Mouse (Mus musculus) kidney, adult 8-10 months (tissue): Measurements from ENCODE around the gene Lcn10.
A peak's percentile ranks its signal among the peaks of the same experiment; 100 is the strongest.
"Not testable (repeated sequence)": the region's sequence is repeated elsewhere in the genome, so short reads cannot be mapped to it uniquely, and the experiment has no call there.

Experiments used
- DNase-seq, 2 experiments: peaks; one replicate each; pipeline ENCODE4 v3.0.0; 2022

The Lcn10 gene

DNA sequence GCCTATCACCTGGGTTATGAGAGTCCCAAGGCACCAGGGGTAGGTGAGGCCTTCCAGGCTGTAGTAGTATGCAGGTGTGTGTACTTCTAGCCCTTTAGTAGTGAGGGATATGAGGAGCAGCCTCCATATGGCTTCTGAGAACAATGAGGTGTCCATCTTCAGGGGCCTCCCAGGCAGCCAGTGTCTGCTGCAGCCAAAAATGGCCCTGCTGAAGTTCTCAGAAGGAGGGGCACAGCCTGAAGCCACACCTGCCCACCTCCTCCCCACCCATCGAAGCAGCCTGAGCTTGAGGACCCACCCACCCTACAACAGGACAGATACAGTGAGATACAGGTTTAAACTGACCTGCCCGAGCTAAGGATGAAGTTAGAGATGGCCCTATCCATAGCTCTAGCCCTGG, at the start of gene Lcn10:
Gene Lcn10 (plus strand): TSS at position 301 of the 400 bp plus-strand sequence.
- no peak for DNase-seq

DNA sequence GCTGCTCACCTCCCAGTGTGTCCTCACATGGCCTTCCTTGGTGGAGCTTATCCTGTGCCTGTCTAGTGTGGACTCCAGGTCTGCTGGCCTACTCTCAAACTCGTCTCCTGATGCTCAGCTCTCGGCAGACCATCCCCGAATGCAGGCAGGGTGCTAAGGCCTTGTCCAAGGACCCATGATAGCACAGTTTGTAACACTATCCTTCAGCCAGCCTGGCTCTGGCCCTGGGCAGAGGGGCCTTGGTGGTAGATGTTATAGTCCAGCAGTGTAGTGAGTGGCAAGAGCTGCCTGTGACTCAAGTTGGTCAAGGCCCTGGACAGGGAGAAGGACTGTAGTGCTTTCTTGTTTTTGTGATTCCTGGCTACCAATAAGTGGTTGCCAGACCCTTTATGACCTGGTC, 48.9 kb upstream of the Lcn10 start:
- no peak for DNase-seq

DNA sequence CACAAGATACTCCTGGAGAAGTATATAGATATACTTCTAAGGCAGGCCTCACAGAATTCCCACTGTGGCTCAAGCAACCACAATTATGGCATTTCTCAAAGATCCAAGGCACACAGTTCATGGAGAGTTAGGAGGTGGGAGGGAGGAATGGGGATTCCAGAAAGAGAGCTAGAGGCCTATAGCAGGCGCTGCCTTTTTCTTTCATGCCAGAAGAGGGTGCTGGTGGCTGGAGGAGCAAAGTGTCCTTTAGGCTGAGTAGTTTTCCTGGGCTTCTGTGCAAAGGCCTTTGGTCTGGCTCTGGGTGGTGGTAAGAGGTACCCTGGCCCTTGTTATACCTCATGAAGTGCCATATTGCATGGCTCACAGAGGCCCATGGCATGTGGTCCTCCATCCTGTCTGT, 48.5 kb upstream of the Lcn10 start:
- DNase-seq = no peak

DNA sequence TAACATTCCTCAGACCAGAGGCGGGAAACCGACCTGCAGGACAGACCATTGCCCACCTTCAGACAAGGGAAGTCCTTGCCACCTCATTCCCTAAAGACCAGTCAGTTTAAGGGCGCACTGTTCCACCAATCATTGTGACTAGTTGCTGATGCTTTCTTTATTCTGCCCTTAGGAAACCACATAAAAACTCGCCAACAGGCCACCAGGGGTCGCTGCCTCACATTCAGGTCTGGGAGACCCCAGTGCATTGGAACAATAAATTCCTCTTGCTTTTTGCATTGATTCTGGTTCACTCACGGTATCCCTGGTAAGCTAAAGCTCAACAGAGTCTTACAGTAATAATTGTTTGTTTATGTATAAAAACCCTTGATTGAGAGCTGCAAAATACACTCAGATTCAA, 42.6 kb upstream of the Lcn10 start:
- no peak for DNase-seq

DNA sequence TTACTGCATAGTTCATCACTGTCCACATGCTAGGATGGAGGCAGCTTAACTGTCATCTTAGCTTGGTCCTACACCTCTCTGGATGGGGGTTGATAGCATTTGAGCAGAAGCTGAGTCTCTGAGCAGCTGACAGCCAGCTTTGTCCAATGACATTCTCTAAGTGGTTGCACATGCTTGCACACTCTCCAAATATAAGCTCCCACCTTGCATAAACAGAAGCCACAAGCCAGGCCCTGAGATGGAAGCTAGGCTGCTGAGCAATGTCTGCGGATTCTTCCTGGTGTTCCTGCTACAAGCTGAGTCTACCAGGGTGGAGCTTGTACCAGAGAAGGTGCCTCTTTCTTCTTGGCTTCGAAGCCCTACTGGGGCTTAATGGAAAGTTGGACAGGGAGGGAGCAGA, 29.6 kb upstream of the Lcn10 start, which contains the start of gene Lcn8:
Gene Lcn8 (plus strand): TSS at position 219 of the 400 bp plus-strand sequence.
- DNase-seq = no peak

DNA sequence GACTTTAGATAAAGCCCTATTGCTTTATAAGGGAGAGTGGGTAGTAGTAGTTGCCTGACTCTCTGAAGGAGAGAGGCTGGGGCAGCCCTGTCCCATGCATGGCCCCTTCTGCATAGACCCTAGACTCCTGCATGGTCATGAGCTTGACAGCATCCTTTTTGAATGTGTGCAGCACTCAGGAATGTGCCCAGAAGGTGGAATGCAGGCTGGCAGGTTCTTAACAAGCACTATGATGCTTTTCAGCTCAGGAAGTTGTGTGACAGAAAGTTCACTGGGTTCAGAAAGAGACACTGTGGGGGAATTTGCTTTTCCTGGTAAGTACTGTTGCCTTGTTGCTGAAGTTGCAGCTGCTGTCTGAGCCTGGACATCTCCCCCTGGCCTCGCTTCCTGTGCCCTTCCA, 28.0 kb upstream of the Lcn10 start:
- DNase-seq = no peak

DNA sequence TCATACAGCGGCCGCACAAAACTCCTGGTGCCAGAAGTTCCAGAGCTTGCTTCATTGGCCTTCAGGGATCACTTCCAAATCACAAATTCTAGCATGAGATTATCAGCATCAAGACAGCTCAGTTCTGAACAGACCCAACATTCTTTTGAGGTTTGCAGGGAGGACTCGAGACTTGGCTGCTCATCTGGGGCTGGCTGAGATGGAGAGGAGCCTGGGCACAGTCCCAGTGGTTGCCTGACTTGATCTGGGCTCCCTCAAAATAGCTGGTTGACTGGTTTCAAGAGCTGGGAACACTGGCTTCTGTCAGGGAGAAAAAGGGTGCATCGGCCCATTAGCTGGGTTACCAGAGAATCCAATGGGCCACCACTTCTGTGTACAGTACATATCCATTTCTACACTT, 25.8 kb upstream of the Lcn10 start:
- DNase-seq = no peak

DNA sequence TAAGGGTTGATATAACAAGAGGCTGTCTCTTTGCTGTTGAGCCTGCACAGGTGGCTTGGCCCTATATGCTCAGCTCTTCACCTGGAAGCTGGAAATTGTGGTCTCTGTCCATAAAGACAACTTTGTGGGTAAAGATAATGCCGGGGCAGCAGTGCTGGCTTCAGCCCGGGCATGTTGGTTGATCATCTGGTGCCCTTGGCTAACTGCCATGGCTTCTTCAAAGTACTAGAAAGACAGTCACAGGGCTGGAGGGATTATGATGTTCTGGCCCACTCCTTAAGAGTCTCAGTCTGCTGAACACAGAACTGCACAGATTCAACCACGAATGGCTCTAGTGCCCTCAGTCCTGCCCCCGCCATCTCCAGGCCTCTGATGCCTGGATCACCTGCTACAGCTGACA, 25.3 kb upstream of the Lcn10 start:
- peak in 1 of 2 experiments; percentile 8 for DNase-seq

DNA sequence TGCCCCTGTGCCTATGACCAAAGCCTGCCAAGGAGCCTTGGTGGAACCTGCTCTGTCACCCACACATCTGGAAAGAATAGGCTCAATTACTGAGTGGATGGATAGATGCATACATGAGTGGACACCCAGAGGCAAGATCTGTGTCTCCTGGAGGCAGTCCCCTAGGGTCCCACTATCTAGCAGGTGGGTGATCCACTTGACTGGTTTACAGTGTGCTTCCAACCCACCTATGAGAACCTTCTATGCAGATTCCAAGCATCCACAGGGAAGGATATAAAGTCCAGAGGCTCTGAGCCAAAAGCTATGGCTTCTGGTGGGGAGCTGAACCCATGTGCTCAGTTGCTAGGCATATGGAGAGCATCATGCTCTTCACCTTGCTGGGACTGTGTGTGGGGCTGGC, 24.9 kb upstream of the Lcn10 start, which contains the start of gene Lcn5:
Gene Lcn5 (plus strand): TSS at position 301 of the 400 bp plus-strand sequence.
- DNase-seq = no peak

DNA sequence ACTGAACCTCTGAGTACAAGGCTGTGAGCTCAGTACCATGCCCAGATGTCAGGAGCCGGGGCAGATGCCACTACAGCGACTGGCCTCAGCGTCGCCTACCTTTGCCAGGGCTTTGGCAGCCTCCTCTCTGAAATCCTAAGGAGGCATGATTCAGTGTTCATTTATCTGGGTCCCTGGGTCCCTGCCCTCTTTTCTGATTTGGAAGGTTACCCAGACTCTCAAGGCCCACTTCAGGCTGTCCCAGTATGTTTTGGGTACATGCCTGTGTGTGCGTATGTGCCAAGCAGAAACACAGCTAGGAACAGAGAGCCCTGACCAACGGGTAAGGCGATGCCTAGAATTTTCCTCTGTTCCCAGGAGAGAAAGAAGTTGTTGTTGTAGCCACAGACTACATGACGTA, 22.2 kb upstream of the Lcn10 start:
- no peak for DNase-seq

DNA sequence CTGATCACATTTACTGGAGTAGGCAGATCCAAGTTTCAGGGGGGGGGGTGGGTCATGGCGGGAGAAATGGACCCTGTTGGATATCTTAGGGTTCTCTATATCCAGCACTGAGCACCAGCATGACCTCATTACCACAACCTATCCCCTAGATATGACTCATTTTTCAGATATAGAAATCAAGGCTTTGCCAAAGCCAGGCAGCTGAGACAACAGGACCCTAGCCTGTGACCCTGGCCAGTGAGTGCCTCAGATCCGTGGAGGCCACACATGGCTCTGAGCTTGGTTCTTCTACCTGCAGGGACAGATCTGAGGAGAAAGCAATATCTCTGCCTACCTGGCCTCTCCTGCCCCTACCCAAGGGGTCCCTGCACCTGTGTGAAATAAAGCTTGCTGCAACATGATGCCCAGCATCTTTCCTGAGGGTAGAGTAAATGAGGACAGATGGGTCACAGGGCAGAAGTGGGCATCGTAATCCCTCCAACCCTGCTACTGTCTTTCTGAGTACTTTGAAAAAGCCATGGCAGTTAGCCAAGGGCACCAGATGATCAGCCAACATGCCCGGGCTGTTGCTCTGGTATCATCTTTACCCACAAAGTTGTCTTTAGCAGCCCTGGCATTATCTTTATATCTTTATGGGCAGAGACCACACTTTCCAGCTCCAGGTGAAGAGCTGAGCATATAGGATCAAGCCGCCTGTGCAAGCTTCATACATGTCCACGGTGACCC, 21.1 kb upstream of the Lcn10 start:
- no peak for DNase-seq

DNA sequence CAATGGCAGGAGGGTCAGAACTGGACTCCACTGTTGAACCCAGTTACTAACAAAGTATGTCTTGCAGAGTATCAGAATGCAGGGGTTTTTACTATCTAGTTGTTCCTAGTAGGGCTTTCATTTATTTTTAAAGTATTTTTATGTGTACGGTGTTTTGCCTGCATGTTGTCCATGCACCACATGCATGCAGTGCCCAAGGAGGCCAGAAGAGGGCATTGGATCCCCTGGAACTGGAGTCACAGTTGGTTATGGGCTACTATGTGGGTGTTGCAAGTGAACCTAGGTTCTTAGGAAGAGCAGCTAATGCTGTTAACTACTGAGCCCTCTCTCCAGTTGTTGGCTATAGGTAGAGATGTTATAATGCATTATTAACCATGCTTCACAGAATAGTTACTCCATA, 19.0 kb upstream of the Lcn10 start:
- peak; percentile 11 to 70 for DNase-seq

DNA sequence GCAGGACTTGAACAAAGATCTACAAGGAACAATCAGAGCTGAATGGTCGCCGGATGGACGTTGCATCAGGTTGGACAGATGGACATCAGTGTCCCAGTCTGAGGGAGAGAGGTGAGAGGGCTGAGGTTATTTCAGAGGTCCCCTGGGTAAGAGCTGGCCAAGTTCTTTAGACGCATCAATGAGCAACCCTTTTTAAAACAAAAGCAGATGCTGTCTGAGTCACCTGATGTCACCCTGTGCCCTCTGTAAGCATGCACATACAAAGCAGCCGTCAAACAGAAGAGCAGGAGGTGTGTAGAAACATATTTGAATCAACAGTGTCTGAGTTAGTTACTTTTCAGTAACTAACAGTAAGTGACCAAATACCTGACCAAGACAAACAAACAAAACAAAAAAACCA, 18.4 kb upstream of the Lcn10 start:
- DNase-seq = no peak

DNA sequence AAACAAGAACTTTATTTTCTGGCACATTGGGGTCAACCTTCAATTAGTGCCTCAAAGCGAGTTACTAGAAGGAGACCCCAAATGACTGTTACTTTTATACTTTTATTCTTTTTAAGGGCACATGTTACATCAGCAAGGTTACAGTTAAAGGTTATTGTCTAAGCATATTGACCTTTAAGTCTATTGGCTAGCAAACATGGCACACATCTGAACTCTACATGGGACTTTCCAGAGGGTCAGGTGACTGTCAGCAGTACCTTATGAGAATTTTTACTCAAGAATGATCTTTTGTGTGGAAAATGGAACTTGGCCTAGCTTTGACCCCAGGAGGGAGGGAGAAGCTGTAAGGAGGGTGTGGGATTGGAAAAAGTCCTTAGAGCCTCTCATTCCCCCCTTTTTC, 16.0 kb upstream of the Lcn10 start:
- no peak for DNase-seq

DNA sequence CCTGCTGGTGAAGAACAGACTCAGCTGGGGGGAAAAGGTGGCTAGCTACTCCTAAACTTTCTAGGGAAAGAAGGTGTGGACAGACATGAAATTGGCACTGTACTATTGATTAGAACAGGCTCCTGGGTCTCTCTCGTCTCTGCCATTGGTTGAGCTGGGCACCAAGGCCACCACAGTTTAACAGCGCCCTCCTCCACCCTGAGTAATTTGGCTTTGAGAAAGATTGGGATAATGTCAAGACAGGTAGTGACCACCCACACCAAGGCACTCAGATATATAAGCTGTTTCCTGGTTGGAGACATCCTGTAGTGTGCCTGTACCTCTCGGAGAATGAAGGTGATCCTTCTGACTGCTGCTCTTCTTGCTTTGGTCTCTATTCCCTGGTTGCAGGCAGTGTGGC, 6.0 kb upstream of the Lcn10 start, which contains the start of gene Lcn6:
Gene Lcn6 (plus strand): TSS at position 301 of the 400 bp plus-strand sequence.
- DNase-seq = no peak

DNA sequence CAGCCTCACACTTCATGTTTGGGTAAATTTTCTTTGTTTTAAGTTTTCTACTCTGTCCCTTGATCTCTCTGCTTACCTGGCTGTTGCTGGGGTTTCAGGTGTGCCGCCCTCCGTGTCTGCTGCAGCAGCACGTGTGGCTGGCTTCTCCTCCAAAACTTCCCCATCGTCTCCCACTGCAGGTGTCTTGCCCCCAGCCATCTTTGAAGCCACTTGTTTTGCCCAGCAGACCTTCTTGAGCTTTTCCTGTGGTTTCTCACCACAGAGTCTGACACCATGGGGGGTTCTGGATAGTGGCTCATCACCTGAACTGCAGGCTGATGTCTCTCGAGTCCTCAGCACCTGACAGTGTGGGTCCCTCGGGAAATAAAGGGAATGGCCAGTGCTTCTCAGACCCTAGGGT, 3.0 kb upstream of the Lcn10 start:
- no peak for DNase-seq

DNA sequence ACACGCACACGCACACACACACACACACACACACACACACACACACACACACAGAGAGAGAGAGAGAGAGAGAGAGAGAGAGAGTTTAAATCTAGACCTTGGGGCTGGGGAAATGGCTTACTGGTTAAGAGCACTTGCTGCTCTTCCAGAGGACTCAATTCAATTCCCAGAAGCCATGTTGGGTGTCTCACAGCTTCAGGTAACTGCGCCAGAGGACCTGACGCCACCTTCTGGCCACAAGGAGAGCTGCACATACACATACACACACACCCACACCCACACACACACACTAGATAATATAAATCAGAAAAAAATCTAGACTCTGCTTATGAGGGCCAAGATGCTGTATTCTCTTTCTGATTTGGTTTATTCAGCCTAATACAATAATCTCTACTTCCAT, 4.4 kb downstream of the Lcn10 start:
- no peak for DNase-seq

DNA sequence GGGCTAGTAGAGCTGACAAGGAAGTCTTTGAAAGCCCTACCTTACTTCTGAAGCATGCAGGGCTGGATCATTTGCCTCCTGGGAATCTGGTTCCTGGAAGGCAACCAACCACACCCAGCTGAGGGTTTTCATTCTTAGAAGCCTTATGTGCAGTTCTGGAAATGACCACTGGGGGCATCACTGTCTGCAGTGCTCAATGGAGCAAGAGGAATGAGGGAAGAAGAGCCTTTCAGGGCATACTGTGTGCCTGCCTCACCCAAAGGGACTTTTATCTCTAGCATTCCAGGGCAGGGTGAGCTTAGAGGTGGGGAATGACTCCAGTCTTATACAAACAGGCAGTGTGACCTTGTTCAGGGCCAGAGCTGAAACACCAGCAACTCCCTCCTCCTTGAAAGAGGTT, 12.1 kb downstream of the Lcn10 start:
- DNase-seq = peak; percentile 13 to 59

DNA sequence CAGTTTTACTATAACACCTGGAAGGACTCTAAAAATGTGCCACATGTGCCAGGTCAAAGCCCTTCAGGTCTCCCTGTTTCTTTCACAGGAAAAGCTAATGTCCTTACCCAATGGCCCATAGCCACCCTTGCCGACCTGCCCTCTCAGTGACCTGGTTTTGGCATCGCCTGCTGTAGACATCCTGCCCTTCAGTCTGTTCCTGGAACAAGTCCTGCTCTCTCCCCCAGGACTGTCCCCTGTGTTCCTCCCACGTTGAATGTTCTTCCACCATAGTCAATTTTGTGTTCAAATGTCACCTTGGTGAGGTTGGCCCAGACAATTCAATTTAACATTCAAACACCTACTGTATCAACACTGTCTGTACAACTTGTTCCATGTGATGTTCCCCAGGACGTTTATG, 14.4 kb downstream of the Lcn10 start:
- peak in 1 of 2 experiments; percentile 33 for DNase-seq

DNA sequence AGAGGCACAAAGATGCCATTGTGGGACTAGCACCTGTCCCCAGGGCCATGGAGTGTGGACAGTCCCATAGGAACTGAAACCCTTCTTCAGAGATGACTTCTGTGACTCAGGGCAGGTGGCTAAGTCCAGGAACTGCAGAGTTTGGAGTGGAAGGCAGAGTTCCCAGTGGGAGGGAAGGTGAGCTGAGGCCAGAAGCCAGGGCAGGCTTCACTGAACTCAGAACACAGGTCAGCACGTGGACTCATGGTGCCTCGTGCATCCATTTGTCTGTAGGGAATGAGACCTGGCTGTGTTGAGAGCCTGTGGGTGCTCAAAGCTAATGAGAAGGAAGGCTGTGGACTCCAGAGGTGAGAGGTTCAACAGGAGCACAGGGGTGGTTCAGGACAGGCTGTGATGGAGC, 16.2 kb downstream of the Lcn10 start:
- DNase-seq = peak in 1 of 2 experiments; percentile 39

DNA sequence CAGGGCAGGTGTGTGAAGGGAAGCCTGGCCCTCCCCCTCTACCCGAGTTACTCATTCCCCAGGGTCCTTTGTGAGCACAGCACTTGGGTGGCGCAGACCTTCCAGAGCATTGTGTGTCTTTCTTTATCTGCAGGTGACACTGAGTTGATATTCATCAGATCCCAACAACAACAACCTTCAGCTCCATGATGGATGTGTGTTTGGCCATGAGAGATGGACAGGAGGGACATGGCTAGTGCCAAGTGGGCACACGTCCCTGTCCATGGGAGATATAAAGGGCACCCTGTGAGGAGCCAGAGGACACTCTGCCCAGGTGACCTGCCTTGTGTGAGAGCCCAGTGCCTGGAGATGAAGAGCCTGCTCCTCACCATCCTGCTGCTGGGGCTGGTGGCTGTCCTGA, 17.2 kb downstream of the Lcn10 start, which contains the start of gene Obp2a:
Gene Obp2a (plus strand): TSS at position 301 of the 400 bp plus-strand sequence.
- DNase-seq = not testable (repeated sequence)

DNA sequence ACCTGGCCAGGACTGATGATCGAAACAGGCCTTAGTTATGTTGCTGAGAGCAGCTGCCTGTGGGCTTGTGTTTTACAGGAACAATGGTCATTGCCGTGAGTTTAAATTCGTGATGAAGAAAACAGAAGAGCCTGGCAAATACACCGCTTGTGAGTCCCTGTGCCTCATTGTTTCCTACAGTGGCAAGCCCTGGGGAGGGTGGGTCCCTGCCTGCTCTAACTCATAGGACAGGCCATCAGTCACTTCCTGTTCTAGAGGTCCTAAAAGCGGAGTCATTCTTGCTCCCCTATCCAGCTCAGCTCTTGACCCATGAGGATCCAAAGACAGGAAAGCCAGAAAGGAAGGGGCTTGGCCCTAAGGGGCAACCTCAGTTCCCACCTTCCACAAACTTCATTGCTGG, 18.5 kb downstream of the Lcn10 start:
- no peak for DNase-seq

DNA sequence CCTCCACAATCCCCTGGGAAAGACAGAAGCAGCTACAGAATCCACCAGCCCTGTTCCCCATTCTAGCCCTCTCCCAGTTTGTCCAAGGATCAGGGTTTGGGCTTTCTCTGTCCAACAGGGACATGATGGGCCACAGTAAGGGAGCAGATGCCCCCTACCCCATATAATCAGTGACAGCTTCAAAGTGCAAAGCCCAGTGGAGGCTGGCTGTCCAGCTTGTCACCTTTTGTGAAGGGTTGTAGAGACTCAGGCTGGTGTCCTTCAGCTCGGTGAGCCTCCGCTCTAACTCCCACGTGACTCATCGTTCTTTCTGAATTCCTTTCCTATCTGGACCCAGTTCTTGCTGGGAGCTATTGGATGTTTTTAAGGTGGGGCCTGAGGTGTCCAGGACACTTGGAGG, 21.2 kb downstream of the Lcn10 start:
- DNase-seq = no peak

DNA sequence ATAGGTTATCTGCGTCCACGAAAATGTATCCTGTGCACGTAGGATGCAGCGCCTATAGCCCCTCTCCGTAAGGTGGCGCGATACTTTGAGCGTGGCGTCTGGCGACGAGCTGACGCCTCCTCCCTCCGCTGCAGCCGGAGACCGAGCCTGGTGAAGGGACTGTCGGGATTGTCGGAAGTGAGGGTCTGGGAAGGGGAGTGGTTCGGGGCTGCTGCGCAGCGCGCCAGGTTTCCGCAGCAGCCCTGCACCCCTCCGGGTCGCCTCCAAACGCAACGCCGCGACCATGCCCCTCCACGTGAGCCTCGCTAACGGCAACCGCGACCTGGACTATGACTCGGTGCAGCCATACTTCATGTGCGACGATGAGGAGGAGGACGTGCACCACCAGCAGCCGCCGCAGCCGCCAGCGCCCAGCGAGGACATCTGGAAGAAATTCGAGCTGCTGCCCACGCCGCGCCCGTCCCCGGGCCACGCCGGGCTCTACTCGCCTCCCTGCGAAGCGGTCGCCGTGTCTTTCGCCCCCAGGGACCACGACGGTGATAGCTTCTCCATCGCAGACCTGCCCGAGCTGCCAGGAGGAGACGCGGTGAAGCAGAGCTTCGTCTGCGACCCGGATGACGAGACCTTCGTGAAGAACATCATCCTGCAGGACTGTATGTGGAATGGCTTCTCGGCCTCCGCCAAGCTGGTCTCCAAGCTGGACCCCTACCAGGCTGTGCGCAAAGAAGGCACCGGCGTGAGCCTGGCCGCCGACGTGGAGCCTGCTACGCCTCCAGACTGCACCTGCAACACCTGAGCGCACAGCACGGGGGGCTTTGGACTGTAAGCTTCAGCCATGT, 24.3 kb downstream of the Lcn10 start, which contains the start of gene Bmyc:
Gene Bmyc (plus strand): TSS at position 97 of the 839 bp plus-strand sequence.
- DNase-seq = peak; percentile 48 to 58
